Mouse (Mus musculus) lung, embryonic 16.5 days (tissue): ENCODE data around the gene Shb. TPM values are rescaled to one million over a fixed set of nuclear protein-coding genes. Genes with fewer than 3 reads are reported as not detected.
A peak's percentile ranks its signal among the peaks of the same experiment; 100 is the strongest.

Source experiments
- ATAC-seq: fragments of 200-750 bp; cut with Nextera tagmentation; 2 replicates; pipeline ENCODE4 v1.8.0; 2017; ENCODE audit warnings: low read depth, mild to moderate bottlenecking, moderate library complexity
- H3K27ac ChIP-seq: fragments of 300-500 bp; sonication (generic); 2 replicates; pipeline ENCODE4 v1.5.1; 2014; ENCODE audit warnings: mild to moderate bottlenecking, control low read depth, low read length
- H3K27me3 ChIP-seq: fragments of 300-500 bp; sonication (generic); 2 replicates; pipeline ENCODE4 v1.6.1; 2014; ENCODE audit warnings: low read depth, low read length, mixed read lengths; ENCODE audit not compliant: control insufficient read depth, insufficient read depth
- H3K36me3 ChIP-seq: fragments of 300-500 bp; sonication (generic); 2 replicates; pipeline ENCODE4 v1.6.1; 2014; ENCODE audit warnings: low read length; ENCODE audit not compliant: control insufficient read depth, insufficient read depth
- H3K4me1 ChIP-seq: fragments of 300-500 bp; sonication (generic); replicated peaks from 2 replicates; pipeline ENCODE4 v1.6.1; 2014; ENCODE audit warnings: low read length, mixed read lengths; ENCODE audit not compliant: control insufficient read depth, insufficient read depth
- H3K4me2 ChIP-seq: fragments of 300-500 bp; sonication (generic); 2 replicates; pipeline ENCODE4 v1.6.1; 2014; ENCODE audit warnings: low read depth, low read length, control low read depth
- H3K4me3 ChIP-seq: fragments of 300-500 bp; sonication (generic); 2 replicates; pipeline ENCODE4 v1.5.1; 2014; ENCODE audit warnings: mild to moderate bottlenecking, low read length, control low read depth
- H3K9ac ChIP-seq: fragments of 300-500 bp; sonication (generic); 2 replicates; pipeline ENCODE4 v1.6.1; 2014; ENCODE audit warnings: low read length, control low read depth
- H3K9me3 ChIP-seq: fragments of 300-500 bp; sonication (generic); 2 replicates; pipeline ENCODE4 v1.6.1; 2016; ENCODE audit warnings: low read length; ENCODE audit not compliant: control insufficient read depth
- WGBS: fragments of 180-500 bp; shearing (Covaris S2); extraction: QIAGEN DNeasy Blood & Tissue Kit; methylation state at CpG from one replicate; pipeline ENCODE4 v1.1.7; 2014; 5-methylcytosine and 5-hydroxymethylcytosine counted together
- polyA plus RNA-seq: library from polyadenylated mRNA; unstranded; fragments of >200 nt; fragmentation: Nextera tagmentation; extraction: Ambion mirVana; gene quantifications from 2 replicates; pipeline ENCODE4 v1.2.1, GENCODE M21; 2015

The Shb gene
- polyA plus RNA-seq, 1 experiment from 2014 or later = 12.4 TPM

GRCm38 (mm10) chr4:45529201-45529985 is 2.9 kb downstream of the Shb start:
- ATAC-seq = no peak
- Histone ChIP-seq H3K4me3 (peak overlapping the region; percentile 86), H3K9ac (peak overlapping the region; percentile 94), H3K4me2 (peak overlapping the region; percentile 97), H3K27me3 (no peaks in the 10 kb centered on the region), H3K9me3 (no peaks in the 10 kb centered on the region), H3K36me3 (peaks cover 5% of the 10 kb centered on the region; the same call in 1 of the 2 replicates), H3K4me1 (peaks cover 46% of the 10 kb centered on the region), H3K27ac (peak overlapping the region; percentile 100)
- 1% methylated on average over 56 of the region's 71 CpGs for WGBS

- H3K27me3 ChIP-seq = no peaks in the 10 kb centered on the region
- H3K4me2 ChIP-seq = peak overlapping the region; percentile 97
- ATAC-seq = no peak
- peak overlapping the region; percentile 94 for H3K9ac ChIP-seq
- H3K4me3 ChIP-seq = peak overlapping the region; percentile 86
- 4% methylated on average over 21 of the region's 21 CpGs for WGBS
- H3K9me3 ChIP-seq = no peaks in the 10 kb centered on the region
- peaks cover 46% of the 10 kb centered on the region for H3K4me1 ChIP-seq
- peaks cover 10% of the 10 kb centered on the region; the same call in 1 of the 2 replicates for H3K36me3 ChIP-seq
- peak overlapping the region; percentile 79 for H3K27ac ChIP-seq
These were observed 3.7 kb downstream of the Shb start for GRCm38 (mm10) chr4:45528355-45529198.

DNA sequence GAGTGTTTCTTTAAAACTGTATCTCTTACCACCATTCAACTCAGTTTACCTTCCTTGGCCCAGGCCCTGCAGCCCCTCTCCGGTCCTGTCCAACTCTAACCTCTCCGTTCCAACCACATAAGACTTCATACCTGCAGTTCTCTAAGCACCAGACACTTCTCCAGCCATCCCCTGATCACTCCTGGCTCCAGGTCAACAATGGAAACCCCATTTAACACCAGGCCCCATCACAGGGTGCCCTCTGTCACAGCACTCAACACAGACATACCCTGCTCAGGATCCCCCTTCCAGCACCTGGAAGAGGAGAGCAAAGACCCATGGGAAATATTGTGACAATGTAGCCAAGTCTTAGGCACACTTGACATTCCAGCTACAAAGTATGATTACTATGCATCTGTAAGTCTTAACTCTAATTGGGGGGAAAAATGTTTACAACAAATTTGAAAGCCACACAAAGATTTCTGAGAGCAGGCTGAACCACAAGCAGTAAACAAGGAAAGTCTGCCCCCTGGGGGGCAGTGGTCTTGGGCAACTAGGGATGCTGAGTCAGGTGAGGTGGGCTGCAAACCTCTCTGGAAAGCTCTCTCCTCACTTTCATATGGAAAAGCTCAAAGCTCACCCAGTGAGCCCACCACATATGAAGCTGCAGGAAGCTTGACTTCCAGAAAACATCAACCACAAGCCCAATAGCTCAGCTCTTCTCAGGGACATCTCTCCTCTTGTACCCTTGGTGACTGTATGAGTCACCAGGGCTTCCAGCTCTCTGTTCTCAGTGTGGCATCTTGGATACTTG is 4.5 kb downstream of the Shb start:
- WGBS = 83% methylated on average over 2 of the region's 2 CpGs
- H3K4me2 ChIP-seq = peak overlapping the region; percentile 97
- peak overlapping the region; percentile 94 for H3K9ac ChIP-seq
- peaks cover 44% of the 10 kb centered on the region for H3K4me1 ChIP-seq
- H3K36me3 ChIP-seq = peaks cover 11% of the 10 kb centered on the region; the same call in 1 of the 2 replicates
- no peak for ATAC-seq
- H3K9me3 ChIP-seq = no peaks in the 10 kb centered on the region
- H3K27me3 ChIP-seq = no peaks in the 10 kb centered on the region
- H3K4me3 ChIP-seq = peak overlapping the region; percentile 86
- H3K27ac ChIP-seq = peak overlapping the region; percentile 79; the same call in 1 of the 2 replicates

DNA sequence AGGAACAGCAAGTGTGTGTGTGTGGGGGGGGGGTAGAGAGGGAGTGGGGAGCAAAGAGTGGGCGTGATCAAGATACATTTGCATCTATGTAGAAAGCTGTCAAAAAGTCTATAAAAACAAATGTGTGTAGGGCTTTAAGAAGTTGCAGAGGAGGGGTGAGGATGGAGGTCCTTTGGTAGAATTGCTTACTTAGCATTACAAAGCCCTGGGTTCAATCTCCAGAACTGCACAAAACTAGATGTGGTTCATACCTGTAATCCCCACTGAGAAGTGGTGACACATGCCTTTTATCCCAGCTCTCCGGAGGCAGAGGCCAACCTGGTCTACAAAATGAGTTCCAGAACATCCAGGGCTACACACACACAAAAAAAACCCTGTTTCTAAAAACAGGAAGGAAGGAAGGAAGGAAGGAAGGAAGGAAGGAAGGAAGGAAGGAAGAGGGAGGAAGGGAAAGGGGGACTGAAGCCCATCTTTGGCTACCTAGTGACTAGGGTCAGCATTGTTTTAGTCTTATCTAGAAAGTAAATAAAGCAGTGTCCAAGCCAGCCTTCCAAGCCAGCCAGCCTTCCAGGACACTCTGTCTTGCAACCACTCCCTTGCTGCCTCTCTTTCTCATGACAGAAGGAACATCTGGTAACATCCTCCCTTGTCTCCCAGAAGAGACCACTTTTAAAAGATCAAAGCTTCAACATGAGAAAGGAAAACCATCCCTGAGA is 5.3 kb downstream of the Shb start:
- peaks cover 45% of the 10 kb centered on the region for H3K4me1 ChIP-seq
- 82% methylated on average over 2 of the region's 2 CpGs for WGBS
- no peak overlapping the region for H3K27ac ChIP-seq
- no peak for ATAC-seq
- H3K36me3 ChIP-seq = peaks cover 11% of the 10 kb centered on the region; the same call in 1 of the 2 replicates
- peak overlapping the region; percentile 44 for H3K9ac ChIP-seq
- H3K27me3 ChIP-seq = no peaks in the 10 kb centered on the region
- no peaks in the 10 kb centered on the region for H3K9me3 ChIP-seq
- peak overlapping the region; percentile 97 for H3K4me2 ChIP-seq
- peak overlapping the region; percentile 86 for H3K4me3 ChIP-seq

DNA sequence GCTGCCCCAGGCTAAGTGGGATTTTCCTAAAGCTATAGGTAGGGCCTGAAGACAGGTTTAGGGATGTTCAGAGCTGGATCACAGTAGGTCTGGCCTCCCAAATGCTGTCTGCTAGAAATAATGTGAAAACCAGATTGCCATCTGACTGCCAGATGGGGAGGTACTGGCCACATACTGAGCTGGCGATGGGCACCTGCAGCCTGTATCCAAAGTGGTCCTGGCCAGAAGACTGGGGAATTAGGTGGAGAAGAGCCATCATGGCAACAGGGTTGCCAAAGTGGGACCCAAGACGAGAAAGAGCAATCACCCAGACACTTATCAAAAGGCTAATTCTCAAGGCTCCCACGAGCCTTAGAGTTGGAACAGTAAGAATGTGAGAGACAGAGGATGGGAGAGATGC is 6.1 kb downstream of the Shb start:
- Histone ChIP-seq H3K36me3 (peaks cover 11% of the 10 kb centered on the region; the same call in 1 of the 2 replicates), H3K27me3 (no peaks in the 10 kb centered on the region), H3K4me2 (no peak overlapping the region), H3K9me3 (no peaks in the 10 kb centered on the region), H3K27ac (no peak overlapping the region), H3K4me1 (peaks cover 45% of the 10 kb centered on the region), H3K4me3 (no peak overlapping the region), H3K9ac (no peak overlapping the region)
- WGBS = 85% methylated on average over 3 of the region's 3 CpGs
- no peak for ATAC-seq

GRCm38 (mm10) chr4:45525541-45525940 is 6.7 kb downstream of the Shb start:
- Histone ChIP-seq H3K4me2 (no peak overlapping the region), H3K36me3 (peaks cover 11% of the 10 kb centered on the region; the same call in 1 of the 2 replicates), H3K9me3 (no peaks in the 10 kb centered on the region), H3K27me3 (no peaks in the 10 kb centered on the region), H3K4me3 (no peak overlapping the region), H3K27ac (no peak overlapping the region), H3K9ac (no peak overlapping the region), H3K4me1 (peaks cover 51% of the 10 kb centered on the region)
- ATAC-seq = no peak
- WGBS = 76% methylated on average over 3 of the region's 3 CpGs

GRCm38 (mm10) chr4:45524602-45525001 is 7.7 kb downstream of the Shb start:
- H3K27me3 ChIP-seq = no peaks in the 10 kb centered on the region
- WGBS = 89% methylated on average over 4 of the region's 4 CpGs
- no peak overlapping the region for H3K4me2 ChIP-seq
- no peak overlapping the region for H3K4me3 ChIP-seq
- no peaks in the 10 kb centered on the region for H3K9me3 ChIP-seq
- no peak overlapping the region for H3K27ac ChIP-seq
- peaks cover 11% of the 10 kb centered on the region; the same call in 1 of the 2 replicates for H3K36me3 ChIP-seq
- no peak overlapping the region for H3K9ac ChIP-seq
- no peak for ATAC-seq
- H3K4me1 ChIP-seq = peaks cover 59% of the 10 kb centered on the region

- peaks cover 51% of the 10 kb centered on the region for H3K4me1 ChIP-seq
- no peak for ATAC-seq
- H3K9me3 ChIP-seq = no peaks in the 10 kb centered on the region
- H3K36me3 ChIP-seq = peaks cover 11% of the 10 kb centered on the region; the same call in 1 of the 2 replicates
- no peak overlapping the region for H3K4me2 ChIP-seq
- no peaks in the 10 kb centered on the region for H3K27me3 ChIP-seq
- 81% methylated on average over 6 of the region's 6 CpGs for WGBS
- no peak overlapping the region for H3K4me3 ChIP-seq
- H3K27ac ChIP-seq = no peak overlapping the region
- H3K9ac ChIP-seq = no peak overlapping the region
These were observed 8.9 kb downstream of the Shb start for GRCm38 (mm10) chr4:45523360-45523759.
